Mouse (Mus musculus): ENCODE results near the gene Rtn2.

GRCm38 (mm10) chr7:19324221-19324620 lies 41.8 kb downstream of the Rtn2 start:
- TF ChIP-seq POLR2A (IDR thresholded peaks at IDR 0.05; ENCODE audit: borderline replicate concordance, extremely low read depth, low read depth, low read length) (no peak), CTCF (IDR thresholded peaks at IDR 0.05; ENCODE audit: insufficient read depth, low read length) (no peak)

Data from lung, adult 2 months (tissue).